Mouse (Mus musculus): Measurements from ENCODE around the gene Capn1.

GRCm38 (mm10) chr19:5950218-5950617 is 65.5 kb downstream of the Capn1 start:
- TF ChIP-seq CTCF (IDR thresholded peaks at IDR 0.05; ENCODE audit: low read depth) (no peak), EP300 (IDR thresholded peaks at IDR 0.05; ENCODE audit: low read depth) (no peak)

Data from liver, postnatal 0 days (tissue).